Mouse (Mus musculus) heart, postnatal 0 days (tissue): ENCODE results near the gene Plin5.

Experiments
- CTCF ChIP-seq: IDR thresholded peaks from 2 replicates; pipeline ENCODE4 v1.5.1; 2016; ENCODE audit warnings: antibody characterized with exemption, control low read depth, low read depth
- EP300 ChIP-seq: IDR thresholded peaks from 2 replicates; pipeline ENCODE4 v1.6.1; 2016; ENCODE audit warnings: antibody characterized with exemption, low read depth

DNA sequence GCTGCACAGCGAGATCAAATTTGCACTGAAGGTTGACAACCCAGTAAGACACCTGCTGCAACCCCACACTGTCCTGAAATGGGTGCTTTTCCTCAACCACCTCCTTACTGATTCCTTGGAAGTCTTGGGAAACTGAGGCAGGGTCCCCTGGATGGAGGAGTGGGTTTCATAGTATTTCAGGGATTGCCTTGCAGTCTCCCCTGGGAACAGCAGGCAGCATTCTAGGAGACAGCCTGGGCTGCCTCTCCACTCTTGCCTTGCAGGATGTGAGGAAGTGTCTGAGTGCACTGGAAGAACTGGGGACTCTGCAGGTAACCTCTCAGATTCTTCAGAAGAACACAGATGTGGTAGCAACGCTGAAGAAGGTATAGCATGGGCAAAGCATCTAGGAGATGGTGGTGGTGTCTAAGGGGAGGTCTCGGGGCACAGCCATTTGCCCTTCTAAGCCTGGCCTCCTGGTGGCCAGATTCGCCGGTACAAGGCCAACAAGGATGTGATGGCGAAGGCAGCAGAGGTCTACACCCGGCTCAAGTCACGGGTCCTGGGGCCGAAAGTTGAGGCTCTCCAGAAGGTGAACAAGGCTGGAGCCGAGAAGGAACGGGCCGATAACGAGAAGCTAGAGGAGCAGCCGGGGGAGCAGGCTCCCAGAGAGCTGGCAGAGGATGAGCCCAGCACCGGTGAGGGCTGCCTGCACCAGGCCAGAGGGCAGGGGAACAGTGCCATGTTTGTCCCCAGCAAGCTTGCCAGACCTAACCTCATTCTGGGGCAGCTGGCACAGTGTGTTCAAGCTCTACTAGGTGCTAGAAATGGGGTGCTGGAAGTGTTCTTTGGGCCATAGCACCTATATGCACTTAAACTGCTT lies 18.5 kb downstream of the Plin5 start:
- TF ChIP-seq CTCF (peak; percentile 18; the same call in 1 of the 2 replicates), EP300 (no peak)
